Mouse (Mus musculus): ENCODE measurements around the gene Mbnl3. TPM values are rescaled to one million over a fixed set of nuclear protein-coding genes. Genes with fewer than 3 reads are reported as not detected.

The Mbnl3 gene
- 12.7 TPM for polyA plus RNA-seq (2017; shearing (Covaris generic))

GRCm38 (mm10) chrX:51206432-51206831 lies at the start of gene Mbnl3:
Gene Mbnl3 (minus strand): TSS chrX:51206532.

Other genes with a start within 250 kb of the Mbnl3 start
- 16.9 TPM for gene Rap2c, start 188.5 kb downstream of the Mbnl3 start, polyA plus RNA-seq (2017; shearing (Covaris generic))